Mouse (Mus musculus) CH12.LX (cell line): ENCODE data around the gene S100a9. TPM values are rescaled to one million over a fixed set of nuclear protein-coding genes. Genes with fewer than 3 reads are reported as not detected.

Experiments
- DNase-seq: peaks from one replicate; pipeline ENCODE4 v3.0.0-alpha.2; 2013; ENCODE audit errors: extremely low read depth
- H3K27ac ChIP-seq: 2 replicates; pipeline ENCODE4 v1.5.1; 2012; ENCODE audit warnings: low read depth, mild to moderate bottlenecking, control low read depth, moderate library complexity; ENCODE audit not compliant: insufficient read depth
- H3K27me3 ChIP-seq: replicated peaks from 2 replicates; pipeline ENCODE3; 2012; ENCODE audit warnings: inconsistent platforms
- H3K36me3 ChIP-seq, 2 experiments: replicated peaks in 1 of 2; 2 replicates each; pipeline versions ENCODE3 to v1.6.1; 2012; ENCODE audit warnings: inconsistent platforms in 1 of 2, low read length in 1 of 2, mild to moderate bottlenecking in 1 of 2, mixed read lengths in 1 of 2, moderate library complexity in 1 of 2; ENCODE audit not compliant: control insufficient read depth in 1 of 2, insufficient read depth in 1 of 2
- H3K4me1 ChIP-seq, 2 experiments: 2 replicates each; pipeline ENCODE4 v1.6.1; 2012; ENCODE audit warnings: inconsistent platforms in 1 of 2, moderate library complexity in 1 of 2; ENCODE audit not compliant: insufficient read depth in 2 of 2, control insufficient read depth in 1 of 2
- H3K4me2 ChIP-seq: 2 replicates; pipeline ENCODE4 v1.6.1; 2012; ENCODE audit warnings: low read depth, mild to moderate bottlenecking, control low read depth; ENCODE audit not compliant: poor library complexity, insufficient read depth, severe bottlenecking
- H3K4me3 ChIP-seq, 3 experiments: fragments of 150-350 bp in 1 of 3; sonication (generic) in 1 of 3; replicated peaks in 1 of 3; 2 replicates each; pipeline versions ENCODE3 to v1.5.1; 2011 to 2012; ENCODE audit warnings: low read depth in 2 of 3, low read length in 2 of 3, mild to moderate bottlenecking in 2 of 3, moderate library complexity in 2 of 3, control low read depth in 1 of 3, improper control_type of control experiment in 1 of 3, inconsistent platforms in 1 of 3, mixed read lengths in 1 of 3; ENCODE audit not compliant: poor library complexity in 1 of 3
- H3K79me2 ChIP-seq: replicated peaks from 2 replicates; pipeline ENCODE4 v1.6.1; 2012; ENCODE audit warnings: mild to moderate bottlenecking, moderate library complexity; ENCODE audit not compliant: control insufficient read depth, poor library complexity, insufficient read depth, severe bottlenecking; ENCODE audit errors: extremely low read depth
- H3K9ac ChIP-seq: 2 replicates; pipeline ENCODE4 v1.6.1; 2012; ENCODE audit warnings: low read depth, mild to moderate bottlenecking, control low read depth, moderate library complexity; ENCODE audit not compliant: insufficient read depth
- H3K9me3 ChIP-seq: replicated peaks from 2 replicates; pipeline ENCODE3; 2012; ENCODE audit warnings: low read length, inconsistent platforms, mixed read lengths
- BHLHE40 ChIP-seq: IDR thresholded peaks from 2 replicates; pipeline ENCODE4 v1.6.1; 2011; ENCODE audit warnings: mild to moderate bottlenecking, low read depth, low read length, improper control_type of control experiment
- CHD1 ChIP-seq: IDR thresholded peaks from 2 replicates; pipeline ENCODE4 v1.6.1; 2012; ENCODE audit warnings: low read depth, low read length, improper control_type of control experiment, inconsistent platforms
- CTCF ChIP-seq, 2 experiments: IDR thresholded peaks in 1 of 2; conservative IDR thresholded peaks in 1 of 2; 2 replicates each; pipeline ENCODE4 v1.5.1; 2011 to 2012; ENCODE audit warnings: low read depth in 2 of 2, low read length in 2 of 2, improper control_type of control experiment in 1 of 2, inconsistent platforms in 1 of 2, mild to moderate bottlenecking in 1 of 2, moderate library complexity in 1 of 2
- E2F4 ChIP-seq: IDR thresholded peaks from 2 replicates; pipeline ENCODE4 v1.6.1; 2011; ENCODE audit warnings: low read depth, low read length, improper control_type of control experiment; ENCODE audit not compliant: insufficient replicate concordance
- EP300 ChIP-seq: IDR thresholded peaks from 2 replicates; pipeline ENCODE4 v1.6.1; 2011; ENCODE audit warnings: low read length, improper control_type of control experiment
- MEF2A ChIP-seq: IDR thresholded peaks from 2 replicates; pipeline ENCODE4 v1.6.1; 2014; ENCODE audit warnings: low read depth, mild to moderate bottlenecking, inconsistent platforms, low read length, improper control_type of control experiment, borderline replicate concordance
- MXI1 ChIP-seq: IDR thresholded peaks from 2 replicates; pipeline ENCODE4 v1.6.1; 2011; ENCODE audit warnings: mild to moderate bottlenecking, low read depth, low read length, improper control_type of control experiment
- NELFE ChIP-seq: IDR thresholded peaks from 2 replicates; pipeline ENCODE4 v1.6.1; 2011; ENCODE audit warnings: low read depth, low read length, improper control_type of control experiment
- NRF1 ChIP-seq: IDR thresholded peaks from 2 replicates; pipeline ENCODE4 v1.6.1; 2014; ENCODE audit warnings: low read depth, mild to moderate bottlenecking, inconsistent platforms, low read length, improper control_type of control experiment, moderate library complexity
- PAX5 ChIP-seq: IDR thresholded peaks from 2 replicates; pipeline ENCODE4 v1.6.1; 2012; ENCODE audit warnings: low read length, inconsistent platforms, mixed read lengths
- RAD21 ChIP-seq: IDR thresholded peaks from 2 replicates; pipeline ENCODE4 v1.6.1; 2011; ENCODE audit warnings: low read depth, mild to moderate bottlenecking, low read length, improper control_type of control experiment, moderate library complexity
- SIN3A ChIP-seq: IDR thresholded peaks from 2 replicates; pipeline ENCODE4 v1.6.1; 2012; ENCODE audit warnings: low read length, improper control_type of control experiment, inconsistent platforms
- SMC3 ChIP-seq: IDR thresholded peaks from 2 replicates; pipeline ENCODE4 v1.6.1; 2011; ENCODE audit warnings: low read depth, low read length, improper control_type of control experiment
- TCF12 ChIP-seq: IDR thresholded peaks from 2 replicates; pipeline ENCODE4 v1.6.1; 2014; ENCODE audit warnings: low read depth, mild to moderate bottlenecking, inconsistent platforms, low read length, improper control_type of control experiment
- USF1 ChIP-seq: IDR thresholded peaks from 2 replicates; pipeline ENCODE4 v1.6.1; 2014; ENCODE audit warnings: low read depth, mild to moderate bottlenecking, inconsistent platforms, low read length, improper control_type of control experiment
- ZMIZ1 ChIP-seq: IDR thresholded peaks from 2 replicates; pipeline ENCODE4 v1.6.1; 2012; ENCODE audit warnings: low read depth, mild to moderate bottlenecking, inconsistent platforms, low read length, improper control_type of control experiment
- dilution Hi-C: fragments of 300-500 bp; cut with MboI; formaldehyde crosslinking; loops from 2 replicates; pipeline ENCODE4 v1.14.3; 2020; ENCODE audit warnings: low sequenced_read_pairs; ENCODE audit not compliant: extremely low pct_unique_long_range_greater_than_20kb, extremely low pct_ligation_motif_present
- in situ Hi-C: fragments of 300-500 bp; cut with MboI; formaldehyde crosslinking; loops from 3 replicates; pipeline ENCODE4 v1.14.3; 2019; ENCODE audit warnings: low sequenced_read_pairs, low pct_ligation_motif_present, low pct_unique_long_range_greater_than_20kb, mixed read lengths
- polyA plus RNA-seq: library from polyadenylated mRNA; unstranded; fragments of >175 nt; gene quantifications from 2 replicates; pipeline ENCODE4 v1.2.1, GENCODE M21; 2012; ENCODE audit warnings: low read depth; ENCODE audit not compliant: insufficient read length
- total RNA-seq, 2 experiments: library from RNA; depleted of rRNA; stranded (reverse); fragments of 300-350 nt in 1 of 2; fragments of >200 nt in 1 of 2; gene quantifications; 2 replicates each; pipeline ENCODE4 v1.2.3; 2012 to 2014

Gene S100a9
- total and polyA plus RNA-seq, 3 experiments = not detected

- dilution Hi-C loops = no loop called here
These were observed 41.8 kb downstream of the S100a9 start, which contains the start of gene S100a7a for GRCm38 (mm10) chr3:90653717-90654116. Gene S100a7a (plus strand): TSS chr3:90654017.

DNA sequence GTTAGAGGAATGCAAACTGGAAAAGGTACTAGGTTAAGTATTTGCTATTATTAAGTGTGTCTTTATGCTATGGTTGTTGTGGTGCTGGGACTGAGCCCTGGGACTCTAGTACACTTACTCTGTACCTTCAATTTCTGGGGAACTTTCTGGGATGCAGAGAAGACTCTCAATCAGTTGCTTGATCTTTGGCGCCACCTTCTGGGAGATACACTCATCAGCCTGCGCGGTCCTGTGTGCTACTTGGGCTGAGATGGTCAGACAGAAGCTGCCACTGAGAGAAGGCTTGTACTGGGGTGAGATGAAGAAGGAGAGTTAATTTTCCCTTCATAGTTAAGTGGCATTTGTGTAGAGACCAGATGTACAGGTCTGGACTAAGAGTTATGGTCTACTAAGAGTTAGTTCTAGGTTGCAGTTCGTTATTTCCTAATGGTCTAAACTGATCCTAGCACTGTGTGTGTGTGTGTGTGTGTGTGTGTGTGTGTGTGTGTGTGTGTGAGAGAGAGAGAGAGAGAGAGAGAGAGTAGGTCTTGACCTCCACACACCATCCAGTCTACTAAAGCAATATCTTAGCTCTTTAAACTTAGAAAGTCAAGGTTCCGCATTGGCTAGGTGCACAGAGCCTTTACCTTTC, 42.5 kb downstream of the S100a9 start:
- Histone ChIP-seq H3K9ac (no peak overlapping the region), H3K4me3 (no peak overlapping the region), H3K4me2 (no peak overlapping the region), H3K36me3 (no peaks in the 10 kb centered on the region), H3K79me2 (no peaks in the 10 kb centered on the region), H3K27me3 (peaks cover 59% of the 10 kb centered on the region), H3K9me3 (no peaks in the 10 kb centered on the region), H3K27ac (no peak overlapping the region), H3K4me1 (peaks cover 0 to 5% of the 10 kb centered on the region in 2 experiments; a peak in 2 of 4 replicates)
- in situ Hi-C loops = no loop called here
- dilution Hi-C loops = no loop called here
- TF ChIP-seq CTCF (conservative IDR thresholded peaks at IDR 0.05 in 1 of 2, IDR thresholded peaks at IDR 0.05 in 1 of 2; ENCODE audit: low read depth in 2 of 2, low read length in 2 of 2) (peak; percentile 47 to 91; a peak in 3 of 4 replicates), SMC3 (peak; percentile 60), NRF1 (0 out of 2 replicates have a peak, but pooled peaks have one; percentile 30), E2F4 (no peak), MXI1 (no peak), NELFE (0 out of 2 replicates have a peak, but pooled peaks have one; percentile 17), RAD21 (peak; percentile 78)
- DNase-seq = peak; percentile 55

More at GRCm38 (mm10) chr3:90653717-90654116, 41.8 kb downstream of the S100a9 start, which contains the start of gene S100a7a:
- in situ Hi-C loops = no loop called here
- Histone ChIP-seq H3K27ac (no peak within 1 kb of the TSS), H3K36me3 (no peaks in the 10 kb centered on the region), H3K4me3 (no peak within 1 kb of the TSS), H3K27me3 (peaks cover 53% of the 10 kb centered on the region), H3K4me2 (no peak within 1 kb of the TSS), H3K9ac (no peak within 1 kb of the TSS), H3K79me2 (no peaks in the 10 kb centered on the region), H3K4me1 (peaks cover 0 to 5% of the 10 kb centered on the region in 2 experiments; a peak in 2 of 4 replicates), H3K9me3 (no peaks in the 10 kb centered on the region)
- DNase-seq = no peak
- TF ChIP-seq TCF12 = no peak
- TF ChIP-seq PAX5 = no peak
- TF ChIP-seq CTCF (conservative IDR thresholded peaks at IDR 0.05 in 1 of 2, IDR thresholded peaks at IDR 0.05 in 1 of 2; ENCODE audit: low read depth in 2 of 2, low read length in 2 of 2) = no peak
- no peak for TF ChIP-seq USF1
- TF ChIP-seq MEF2A = no peak
- TF ChIP-seq ZMIZ1 = no peak
- TF ChIP-seq BHLHE40 = no peak
- no peak for TF ChIP-seq SIN3A
- no peak for TF ChIP-seq E2F4
- TF ChIP-seq EP300 = no peak
- TF ChIP-seq CHD1 = no peak
- TF ChIP-seq, all 38 proteins: peak for 0
